Mouse (Mus musculus): ENCODE measurements around the gene Ptprt. TPM values are rescaled to one million over a fixed set of nuclear protein-coding genes. Genes with fewer than 3 reads are reported as not detected.

Ptprt gene
- polyA plus RNA-seq, 1 experiment from 2014 or later, result 0.33 TPM

DNA sequence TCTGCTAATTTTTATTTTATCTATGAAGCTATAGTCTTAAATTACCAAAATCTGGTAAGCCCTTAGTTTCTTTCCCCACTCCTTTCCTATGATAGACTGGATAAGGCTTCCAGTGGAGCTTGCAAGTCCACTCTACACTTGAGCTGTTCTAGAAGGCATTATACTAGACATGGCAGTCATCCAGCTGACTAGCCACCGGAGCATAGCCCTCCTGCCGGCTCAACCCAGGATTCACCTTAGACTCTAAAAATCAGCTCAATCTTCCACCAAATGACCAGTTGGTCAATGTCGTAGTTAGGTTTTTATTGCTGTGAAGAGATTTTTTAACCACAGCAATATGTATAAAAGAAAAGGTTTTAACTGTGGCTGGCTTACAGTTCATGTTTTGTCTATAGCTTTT is 608.1 kb downstream of the Ptprt start:
- no peak for ATAC-seq (ENCODE audit: extremely low read depth, insufficient number of reproducible peaks, low FRiP score, low TSS enrichment)
- Histone ChIP-seq H3K4me2 (no peak overlapping the region), H3K9me3 (0 out of 2 replicates have a peak, but pooled peaks cover 2% of the 10 kb centered on the region), H3K9ac (no peak overlapping the region), H3K4me1 (no peaks in the 10 kb centered on the region), H3K27me3 (replicated peaks) (no peaks in the 10 kb centered on the region), H3K4me3 (no peak overlapping the region), H3K36me3 (no peaks in the 10 kb centered on the region), H3K27ac (replicated peaks) (no peak overlapping the region)
- 79% methylated on average over 3 of the region's 3 CpGs for WGBS

GRCm38 (mm10) chr2:162050198-162050597 is 610.7 kb downstream of the Ptprt start:
- Histone ChIP-seq H3K27ac (replicated peaks) (no peak overlapping the region), H3K4me2 (no peak overlapping the region), H3K27me3 (replicated peaks) (no peaks in the 10 kb centered on the region), H3K36me3 (no peaks in the 10 kb centered on the region), H3K4me3 (no peak overlapping the region), H3K9ac (no peak overlapping the region), H3K9me3 (0 out of 2 replicates have a peak, but pooled peaks cover 2% of the 10 kb centered on the region), H3K4me1 (no peaks in the 10 kb centered on the region)
- ATAC-seq (ENCODE audit: extremely low read depth, insufficient number of reproducible peaks, low FRiP score, low TSS enrichment), result no peak
- WGBS, result 77% methylated on average over 4 of the region's 4 CpGs

DNA sequence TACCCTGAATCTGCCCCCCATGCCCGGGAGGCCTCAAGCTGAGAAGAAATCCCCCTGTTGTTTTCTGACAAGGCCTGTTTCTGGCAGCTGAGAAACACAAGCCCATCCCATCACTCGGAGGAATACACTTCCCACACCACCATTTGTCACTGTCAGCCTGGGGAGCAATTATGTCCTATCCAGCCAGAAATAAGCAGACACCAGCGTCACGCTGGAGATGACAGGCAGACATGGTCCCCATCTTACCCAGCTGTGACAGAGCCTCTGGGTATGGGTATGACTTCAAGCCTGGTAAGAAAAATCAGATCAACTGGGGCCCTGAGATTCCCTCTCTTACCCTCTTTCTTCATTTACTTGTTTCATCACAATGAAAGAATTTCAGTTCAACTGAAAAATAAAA is 625.3 kb downstream of the Ptprt start:
- H3K9ac ChIP-seq, result no peak overlapping the region
- no peaks in the 10 kb centered on the region for H3K4me1 ChIP-seq
- ATAC-seq (ENCODE audit: extremely low read depth, insufficient number of reproducible peaks, low FRiP score, low TSS enrichment), result no peak
- no peaks in the 10 kb centered on the region for H3K36me3 ChIP-seq
- H3K9me3 ChIP-seq, result no peaks in the 10 kb centered on the region
- H3K4me3 ChIP-seq, result no peak overlapping the region
- no peak overlapping the region for H3K4me2 ChIP-seq
- WGBS, result 40% methylated on average over 4 of the region's 4 CpGs
- H3K27ac ChIP-seq (replicated peaks), result no peak overlapping the region
- H3K27me3 ChIP-seq (replicated peaks), result no peaks in the 10 kb centered on the region

DNA sequence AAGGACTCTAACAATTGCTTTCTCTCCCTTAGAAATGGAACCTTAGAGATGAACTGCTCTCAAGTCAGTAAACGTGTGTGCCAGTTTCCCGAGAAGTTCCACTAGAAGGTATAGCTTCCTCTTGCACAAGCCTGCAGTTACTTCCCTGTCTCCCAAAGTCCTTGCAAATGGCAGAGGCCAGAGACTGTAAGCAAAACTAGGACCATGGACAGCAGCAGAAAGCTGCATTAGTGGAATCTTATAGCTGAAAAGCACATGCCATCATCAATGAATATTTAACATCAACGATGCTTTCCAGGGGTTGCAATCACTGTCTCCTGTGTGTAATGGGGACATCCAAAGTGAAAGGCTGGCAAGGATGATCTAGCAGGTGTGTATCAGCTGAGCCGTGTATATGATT is 629.3 kb downstream of the Ptprt start:
- Histone ChIP-seq H3K27ac (replicated peaks) (no peak overlapping the region), H3K9ac (no peak overlapping the region), H3K4me3 (no peak overlapping the region), H3K27me3 (replicated peaks) (no peaks in the 10 kb centered on the region), H3K4me2 (no peak overlapping the region), H3K4me1 (no peaks in the 10 kb centered on the region), H3K9me3 (no peaks in the 10 kb centered on the region), H3K36me3 (no peaks in the 10 kb centered on the region)
- 58% methylated on average over 4 of the region's 4 CpGs for WGBS
- no peak for ATAC-seq (ENCODE audit: extremely low read depth, insufficient number of reproducible peaks, low FRiP score, low TSS enrichment)

DNA sequence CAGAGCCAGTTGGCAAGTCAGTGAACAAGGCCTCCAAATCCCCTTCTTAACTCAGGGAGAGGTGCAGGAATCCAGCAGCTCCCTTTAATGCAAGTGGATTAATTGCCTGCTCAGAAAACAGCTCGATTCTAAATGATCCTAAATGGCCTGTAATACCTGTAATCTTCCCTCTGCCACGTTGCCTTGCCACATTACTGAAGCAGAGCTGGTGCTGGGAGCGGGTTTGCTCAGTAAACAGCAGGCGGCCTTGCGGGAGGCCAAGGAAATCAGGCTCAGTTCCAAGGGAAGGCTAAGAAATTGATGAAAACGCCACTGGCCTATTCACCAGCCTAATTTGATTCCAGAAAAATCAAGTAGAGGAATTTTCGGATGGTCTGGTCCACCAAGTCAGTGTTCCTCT is 659.9 kb downstream of the Ptprt start:
- no peak overlapping the region for H3K9ac ChIP-seq
- no peaks in the 10 kb centered on the region for H3K4me1 ChIP-seq
- no peak overlapping the region for H3K27ac ChIP-seq (replicated peaks)
- WGBS, result 58% methylated on average over 7 of the region's 7 CpGs
- H3K27me3 ChIP-seq (replicated peaks), result no peaks in the 10 kb centered on the region
- H3K9me3 ChIP-seq, result no peaks in the 10 kb centered on the region
- no peak overlapping the region for H3K4me2 ChIP-seq
- no peak overlapping the region for H3K4me3 ChIP-seq
- ATAC-seq (ENCODE audit: extremely low read depth, insufficient number of reproducible peaks, low FRiP score, low TSS enrichment), result no peak
- H3K36me3 ChIP-seq, result no peaks in the 10 kb centered on the region

GRCm38 (mm10) chr2:161982311-161982710 is 678.6 kb downstream of the Ptprt start:
- Histone ChIP-seq H3K9ac (no peak overlapping the region), H3K4me1 (no peaks in the 10 kb centered on the region), H3K27ac (replicated peaks) (no peak overlapping the region), H3K27me3 (replicated peaks) (no peaks in the 10 kb centered on the region), H3K4me2 (no peak overlapping the region), H3K36me3 (no peaks in the 10 kb centered on the region), H3K4me3 (no peak overlapping the region), H3K9me3 (no peaks in the 10 kb centered on the region)
- no peak for ATAC-seq (ENCODE audit: extremely low read depth, insufficient number of reproducible peaks, low FRiP score, low TSS enrichment)
- 73% methylated on average over 3 of the region's 3 CpGs for WGBS

- Histone ChIP-seq H3K27me3 (replicated peaks) (no peaks in the 10 kb centered on the region), H3K4me1 (no peaks in the 10 kb centered on the region), H3K36me3 (no peaks in the 10 kb centered on the region), H3K4me2 (no peak overlapping the region), H3K4me3 (no peak overlapping the region), H3K9me3 (no peaks in the 10 kb centered on the region), H3K9ac (no peak overlapping the region), H3K27ac (replicated peaks) (no peak overlapping the region)
- ATAC-seq (ENCODE audit: extremely low read depth, insufficient number of reproducible peaks, low FRiP score, low TSS enrichment), result no peak
- WGBS, result 73% methylated on average over 7 of the region's 7 CpGs
Observed at GRCm38 (mm10) chr2:161961179-161962163, 699.5 kb downstream of the Ptprt start.

DNA sequence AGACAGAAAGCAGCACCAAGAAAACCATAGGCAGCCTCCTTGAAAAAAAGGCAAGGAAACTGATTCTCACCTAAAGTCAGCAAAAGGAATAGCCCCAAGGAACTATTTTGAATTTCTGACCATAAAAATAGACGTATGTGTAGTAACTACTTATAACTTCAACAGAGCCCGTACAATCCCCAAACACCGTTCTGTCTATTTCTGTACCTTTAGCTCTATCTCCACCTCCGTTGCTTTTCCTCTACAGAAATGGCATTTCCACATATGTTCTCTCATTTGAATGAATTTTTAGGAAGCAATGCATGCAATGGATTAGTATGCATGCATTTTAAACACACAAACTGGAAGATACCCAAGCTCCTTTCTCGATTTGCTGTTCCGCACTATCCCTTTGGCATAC is 715.5 kb downstream of the Ptprt start:
- no peaks in the 10 kb centered on the region for H3K9me3 ChIP-seq
- H3K27ac ChIP-seq (replicated peaks), result no peak overlapping the region
- no peaks in the 10 kb centered on the region for H3K27me3 ChIP-seq (replicated peaks)
- no peak overlapping the region for H3K4me3 ChIP-seq
- H3K4me1 ChIP-seq, result no peaks in the 10 kb centered on the region
- no peak overlapping the region for H3K4me2 ChIP-seq
- H3K36me3 ChIP-seq, result no peaks in the 10 kb centered on the region
- 78% methylated on average over 6 of the region's 6 CpGs for WGBS
- H3K9ac ChIP-seq, result no peak overlapping the region
- ATAC-seq (ENCODE audit: extremely low read depth, insufficient number of reproducible peaks, low FRiP score, low TSS enrichment), result no peak

- Histone ChIP-seq H3K9me3 (no peaks in the 10 kb centered on the region), H3K36me3 (no peaks in the 10 kb centered on the region), H3K27me3 (replicated peaks) (no peaks in the 10 kb centered on the region), H3K27ac (replicated peaks) (no peak overlapping the region), H3K4me2 (no peak overlapping the region), H3K4me1 (no peaks in the 10 kb centered on the region), H3K9ac (no peak overlapping the region), H3K4me3 (no peak overlapping the region)
- WGBS, result 67% methylated on average over 4 of the region's 4 CpGs
- ATAC-seq (ENCODE audit: extremely low read depth, insufficient number of reproducible peaks, low FRiP score, low TSS enrichment), result no peak
Observed at GRCm38 (mm10) chr2:161944689-161945088, 716.3 kb downstream of the Ptprt start.

- H3K27ac ChIP-seq (replicated peaks), result no peak overlapping the region
- no peaks in the 10 kb centered on the region for H3K9me3 ChIP-seq
- 71% methylated on average over 2 of the region's 2 CpGs for WGBS
- no peak overlapping the region for H3K9ac ChIP-seq
- no peaks in the 10 kb centered on the region for H3K4me1 ChIP-seq
- no peaks in the 10 kb centered on the region for H3K36me3 ChIP-seq
- H3K4me3 ChIP-seq, result no peak overlapping the region
- no peaks in the 10 kb centered on the region for H3K27me3 ChIP-seq (replicated peaks)
- no peak overlapping the region for H3K4me2 ChIP-seq
- no peak for ATAC-seq (ENCODE audit: extremely low read depth, insufficient number of reproducible peaks, low FRiP score, low TSS enrichment)
Observed at GRCm38 (mm10) chr2:161941991-161942390, 719.0 kb downstream of the Ptprt start.

DNA sequence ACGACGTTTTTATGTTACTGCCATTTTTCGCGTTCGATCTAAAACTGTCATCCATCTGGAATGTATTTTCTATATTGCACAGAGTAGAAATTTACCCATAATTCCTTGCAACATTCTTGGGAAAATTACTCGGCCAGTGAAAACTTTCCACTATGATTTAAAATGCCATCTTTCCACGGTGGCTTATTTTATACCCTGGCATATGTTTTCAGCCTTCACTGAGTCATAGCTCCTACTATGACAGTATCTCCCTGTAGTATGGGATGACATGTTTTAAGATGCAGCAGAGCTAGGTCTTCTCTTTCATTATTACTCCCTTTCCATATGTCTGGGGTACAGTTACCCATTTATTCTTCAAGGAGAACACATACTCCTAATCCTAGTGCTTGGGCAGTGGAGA is 753.7 kb downstream of the Ptprt start:
- H3K4me1 ChIP-seq, result no peaks in the 10 kb centered on the region
- H3K36me3 ChIP-seq, result no peaks in the 10 kb centered on the region
- no peak overlapping the region for H3K27ac ChIP-seq (replicated peaks)
- no peak overlapping the region for H3K9ac ChIP-seq
- H3K4me2 ChIP-seq, result no peak overlapping the region
- H3K9me3 ChIP-seq, result no peaks in the 10 kb centered on the region
- WGBS, result 82% methylated on average over 7 of the region's 7 CpGs
- ATAC-seq (ENCODE audit: extremely low read depth, insufficient number of reproducible peaks, low FRiP score, low TSS enrichment), result no peak
- no peaks in the 10 kb centered on the region for H3K27me3 ChIP-seq (replicated peaks)
- H3K4me3 ChIP-seq, result no peak overlapping the region

DNA sequence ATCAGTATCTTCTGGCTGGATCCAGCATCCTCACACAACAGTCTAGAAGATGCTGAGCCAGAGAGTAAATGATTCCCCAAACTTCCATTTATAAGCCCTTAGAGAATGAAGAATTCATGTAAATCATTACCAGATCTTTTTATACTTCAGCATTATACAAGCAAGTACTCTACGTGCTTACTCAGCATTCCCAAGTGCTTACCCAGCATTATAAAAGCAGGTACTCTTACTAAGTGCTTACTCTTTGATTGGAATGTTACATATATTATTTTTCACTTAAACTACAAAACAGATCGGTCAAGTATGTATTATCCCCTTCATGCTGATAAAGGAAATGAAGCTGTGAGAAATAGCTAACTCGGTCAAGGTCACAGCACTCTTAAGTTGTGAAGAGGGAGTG is 758.8 kb downstream of the Ptprt start:
- Histone ChIP-seq H3K27me3 (replicated peaks) (no peaks in the 10 kb centered on the region), H3K4me1 (no peaks in the 10 kb centered on the region), H3K4me2 (no peak overlapping the region), H3K36me3 (no peaks in the 10 kb centered on the region), H3K9me3 (no peaks in the 10 kb centered on the region), H3K27ac (replicated peaks) (no peak overlapping the region), H3K9ac (no peak overlapping the region), H3K4me3 (no peak overlapping the region)
- no peak for ATAC-seq (ENCODE audit: extremely low read depth, insufficient number of reproducible peaks, low FRiP score, low TSS enrichment)
- WGBS, result 73% methylated on average over 3 of the region's 3 CpGs
